Mouse (Mus musculus): ENCODE results near the gene Nfe2l3. TPM values are rescaled to one million over a fixed set of nuclear protein-coding genes. Genes with fewer than 3 reads are reported as not detected.
"Not testable (repeated sequence)": the region's sequence is repeated elsewhere in the genome, so short reads cannot be mapped to it uniquely, and the experiment has no call there.

Nfe2l3 gene
- polyA plus RNA-seq, 1 experiment from 2014 or later = 10.8 TPM

DNA sequence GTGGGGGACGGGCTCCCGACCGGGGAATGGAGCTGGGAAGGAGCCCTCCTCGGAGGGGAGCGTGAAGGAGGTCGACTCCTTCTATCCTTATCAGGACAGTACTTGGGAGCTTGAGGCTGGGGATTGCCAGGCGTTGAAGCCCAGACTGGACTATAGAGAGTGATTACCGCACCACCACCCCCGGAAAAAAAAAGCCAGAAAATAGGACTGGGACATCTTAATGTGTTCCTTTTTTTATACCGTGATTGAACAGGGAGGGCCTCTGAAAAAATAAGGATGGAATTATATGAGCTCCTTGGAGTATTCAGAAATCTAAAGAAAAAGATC is 38.7 kb downstream of the Nfe2l3 start:
- 0% methylated on average over 10 of the region's 10 CpGs for WGBS
- DNase-seq (ENCODE audit: low spot score) (no peak), ATAC-seq (no peak)
- H3K27me3 ChIP-seq (replicated peaks; ENCODE audit: control insufficient read depth, insufficient read depth, low read length) = no peaks in the 10 kb centered on the region
- peak overlapping the region; percentile 100 for H3K4me3 ChIP-seq (ENCODE audit: low read depth, low read length)
- H3K4me2 ChIP-seq (ENCODE audit: low read length) = peak overlapping the region; percentile 81
- H3K27ac ChIP-seq (ENCODE audit: low read depth, low read length) = peak overlapping the region; percentile 100
- H3K9ac ChIP-seq (ENCODE audit: low read length) = peak overlapping the region; percentile 100
- H3K9me3 ChIP-seq (replicated peaks; ENCODE audit: control insufficient read depth, low read length) = no peaks in the 10 kb centered on the region
- H3K4me1 ChIP-seq (ENCODE audit: control insufficient read depth, insufficient read depth, low read length) = peaks cover 29% of the 10 kb centered on the region
- H3K36me3 ChIP-seq (ENCODE audit: control insufficient read depth, insufficient read depth, low read length) = peaks cover 49% of the 10 kb centered on the region

DNA sequence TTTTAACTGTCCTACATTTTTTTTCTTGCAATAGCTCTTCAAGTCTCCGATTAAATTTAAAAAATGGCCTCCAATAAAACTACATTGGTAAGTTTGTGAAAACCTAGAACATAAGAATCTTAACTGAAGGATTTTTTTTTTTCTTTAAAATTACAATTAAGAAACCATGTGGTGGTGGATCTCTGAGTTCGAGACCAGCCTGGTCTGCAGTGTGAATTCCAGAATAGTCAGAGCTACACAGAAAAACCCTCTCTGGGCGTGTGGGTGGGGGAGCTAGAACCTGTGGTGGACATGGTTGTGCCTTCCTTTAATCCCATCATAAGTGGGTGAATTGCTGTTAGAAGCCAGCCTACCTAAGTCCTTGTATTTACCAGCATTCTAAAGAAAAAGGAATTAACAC is 39.3 kb downstream of the Nfe2l3 start:
- H3K27me3 ChIP-seq (replicated peaks; ENCODE audit: control insufficient read depth, insufficient read depth, low read length) = no peaks in the 10 kb centered on the region
- H3K4me2 ChIP-seq (ENCODE audit: low read length) = peak overlapping the region; percentile 81
- peaks cover 23% of the 10 kb centered on the region for H3K4me1 ChIP-seq (ENCODE audit: control insufficient read depth, insufficient read depth, low read length)
- no peak for DNase-seq (ENCODE audit: low spot score)
- 14% methylated on average over 3 of the region's 3 CpGs for WGBS
- peaks cover 48% of the 10 kb centered on the region for H3K36me3 ChIP-seq (ENCODE audit: control insufficient read depth, insufficient read depth, low read length)
- H3K27ac ChIP-seq (ENCODE audit: low read depth, low read length) = peak overlapping the region; percentile 100; the same call in 1 of the 2 replicates
- H3K4me3 ChIP-seq (ENCODE audit: low read depth, low read length) = peak overlapping the region; percentile 100
- H3K9ac ChIP-seq (ENCODE audit: low read length) = peak overlapping the region; percentile 100
- ATAC-seq = no peak
- H3K9me3 ChIP-seq (replicated peaks; ENCODE audit: control insufficient read depth, low read length) = no peaks in the 10 kb centered on the region

DNA sequence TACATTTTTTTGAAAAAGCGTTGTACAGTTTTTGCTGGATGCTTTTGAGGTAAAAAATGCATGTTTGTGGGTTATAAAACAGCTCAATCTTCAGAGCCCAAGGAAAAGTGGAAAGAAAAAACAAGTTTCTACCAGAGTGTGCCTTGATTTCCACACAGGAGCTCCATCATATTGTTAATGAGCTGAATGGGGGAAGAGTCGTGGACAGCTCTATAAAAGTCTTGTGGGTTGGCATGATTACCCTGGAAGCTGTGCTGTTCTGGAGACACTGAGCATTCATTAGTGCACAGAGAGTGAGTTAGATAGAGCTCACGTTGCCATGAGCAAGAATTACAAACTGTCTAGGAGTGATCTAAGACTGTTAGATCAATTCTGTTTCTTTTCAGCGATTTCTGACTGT is 39.7 kb downstream of the Nfe2l3 start:
- DNase-seq (ENCODE audit: low spot score) (no peak), ATAC-seq (no peak)
- Histone ChIP-seq H3K27me3 (replicated peaks; ENCODE audit: control insufficient read depth, insufficient read depth, low read length) (no peaks in the 10 kb centered on the region), H3K4me1 (ENCODE audit: control insufficient read depth, insufficient read depth, low read length) (peaks cover 19% of the 10 kb centered on the region), H3K4me3 (ENCODE audit: low read depth, low read length) (peak overlapping the region; percentile 100), H3K9ac (ENCODE audit: low read length) (peak overlapping the region; percentile 100), H3K9me3 (replicated peaks; ENCODE audit: control insufficient read depth, low read length) (no peaks in the 10 kb centered on the region), H3K36me3 (ENCODE audit: control insufficient read depth, insufficient read depth, low read length) (peaks cover 48% of the 10 kb centered on the region), H3K4me2 (ENCODE audit: low read length) (peak overlapping the region; percentile 81), H3K27ac (ENCODE audit: low read depth, low read length) (no peak overlapping the region)
- WGBS = 33% methylated on average over 4 of the region's 4 CpGs

GRCm38 (mm10) chr6:51479136-51479731 is 46.8 kb downstream of the Nfe2l3 start:
- 93% methylated on average over 4 of the region's 4 CpGs for WGBS

DNA sequence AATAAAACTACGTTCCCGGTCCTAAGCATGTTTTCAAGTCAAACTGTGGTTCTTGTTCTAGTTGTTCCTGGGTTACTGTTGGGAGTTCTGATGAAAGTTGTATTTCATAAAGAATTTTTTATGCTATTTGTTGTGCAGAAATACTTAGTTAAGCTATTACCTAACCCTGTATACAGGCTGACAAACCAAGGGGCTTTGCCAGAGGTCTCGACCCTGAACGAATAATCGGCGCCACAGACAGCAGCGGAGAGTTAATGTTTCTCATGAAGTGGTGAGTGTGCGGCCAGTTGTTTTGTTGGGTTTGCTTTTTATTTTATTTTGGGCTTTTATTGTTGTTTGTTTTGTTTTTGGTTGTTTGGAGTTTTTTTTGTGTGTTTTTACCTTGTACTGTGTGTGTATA is 49.1 kb downstream of the Nfe2l3 start:
- Histone ChIP-seq H3K27me3 (replicated peaks; ENCODE audit: control insufficient read depth, insufficient read depth, low read length) (no peaks in the 10 kb centered on the region), H3K9ac (ENCODE audit: low read length) (no peak overlapping the region), H3K4me3 (ENCODE audit: low read depth, low read length) (no peak overlapping the region), H3K4me1 (ENCODE audit: control insufficient read depth, insufficient read depth, low read length) (no peaks in the 10 kb centered on the region), H3K36me3 (ENCODE audit: control insufficient read depth, insufficient read depth, low read length) (peaks cover 63% of the 10 kb centered on the region), H3K9me3 (replicated peaks; ENCODE audit: control insufficient read depth, low read length) (no peaks in the 10 kb centered on the region), H3K4me2 (ENCODE audit: low read length) (no peak overlapping the region), H3K27ac (ENCODE audit: low read depth, low read length) (no peak overlapping the region)
- WGBS = 94% methylated on average over 8 of the region's 8 CpGs
- ATAC-seq (no peak), DNase-seq (ENCODE audit: low spot score) (no peak)

More at GRCm38 (mm10) chr6:51479136-51479731, 46.8 kb downstream of the Nfe2l3 start:
- H3K4me2 ChIP-seq (ENCODE audit: low read length) = no peak overlapping the region
- H3K9me3 ChIP-seq (replicated peaks; ENCODE audit: control insufficient read depth, low read length) = no peaks in the 10 kb centered on the region
- peaks cover 77% of the 10 kb centered on the region for H3K36me3 ChIP-seq (ENCODE audit: control insufficient read depth, insufficient read depth, low read length)
- no peaks in the 10 kb centered on the region for H3K4me1 ChIP-seq (ENCODE audit: control insufficient read depth, insufficient read depth, low read length)
- H3K4me3 ChIP-seq (ENCODE audit: low read depth, low read length) = no peak overlapping the region
- no peak overlapping the region for H3K27ac ChIP-seq (ENCODE audit: low read depth, low read length)
- no peak overlapping the region for H3K9ac ChIP-seq (ENCODE audit: low read length)
- no peaks in the 10 kb centered on the region for H3K27me3 ChIP-seq (replicated peaks; ENCODE audit: control insufficient read depth, insufficient read depth, low read length)
- no peak for ATAC-seq
- DNase-seq (ENCODE audit: low spot score) = no peak

DNA sequence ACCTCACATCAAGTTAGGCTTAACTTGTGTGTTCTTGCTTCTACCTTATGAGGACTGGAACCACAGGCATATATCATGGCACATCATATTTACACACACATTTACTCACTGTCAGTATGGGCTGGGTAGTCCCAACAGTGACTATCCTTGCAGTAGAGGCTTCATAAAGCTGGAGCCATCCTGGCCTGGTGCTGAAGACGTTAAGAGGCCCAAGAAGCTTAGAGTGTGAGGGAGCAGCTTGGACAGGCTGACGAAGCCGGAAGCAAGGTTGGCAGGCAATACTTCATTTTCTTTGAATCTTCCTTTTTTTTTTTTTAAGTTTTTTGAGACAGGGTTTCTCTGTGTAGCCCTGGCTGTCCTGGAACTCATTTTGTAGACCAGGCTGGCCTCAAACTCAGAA is 51.4 kb downstream of the Nfe2l3 start:
- no peak overlapping the region for H3K9ac ChIP-seq (ENCODE audit: low read length)
- ATAC-seq (no peak), DNase-seq (ENCODE audit: low spot score) (no peak)
- H3K9me3 ChIP-seq (replicated peaks; ENCODE audit: control insufficient read depth, low read length) = no peaks in the 10 kb centered on the region
- H3K27ac ChIP-seq (ENCODE audit: low read depth, low read length) = no peak overlapping the region
- H3K36me3 ChIP-seq (ENCODE audit: control insufficient read depth, insufficient read depth, low read length) = peaks cover 47% of the 10 kb centered on the region
- no peak overlapping the region for H3K4me2 ChIP-seq (ENCODE audit: low read length)
- H3K4me3 ChIP-seq (ENCODE audit: low read depth, low read length) = no peak overlapping the region
- H3K27me3 ChIP-seq (replicated peaks; ENCODE audit: control insufficient read depth, insufficient read depth, low read length) = no peaks in the 10 kb centered on the region
- WGBS = 94% methylated on average over 3 of the region's 3 CpGs
- H3K4me1 ChIP-seq (ENCODE audit: control insufficient read depth, insufficient read depth, low read length) = no peaks in the 10 kb centered on the region

DNA sequence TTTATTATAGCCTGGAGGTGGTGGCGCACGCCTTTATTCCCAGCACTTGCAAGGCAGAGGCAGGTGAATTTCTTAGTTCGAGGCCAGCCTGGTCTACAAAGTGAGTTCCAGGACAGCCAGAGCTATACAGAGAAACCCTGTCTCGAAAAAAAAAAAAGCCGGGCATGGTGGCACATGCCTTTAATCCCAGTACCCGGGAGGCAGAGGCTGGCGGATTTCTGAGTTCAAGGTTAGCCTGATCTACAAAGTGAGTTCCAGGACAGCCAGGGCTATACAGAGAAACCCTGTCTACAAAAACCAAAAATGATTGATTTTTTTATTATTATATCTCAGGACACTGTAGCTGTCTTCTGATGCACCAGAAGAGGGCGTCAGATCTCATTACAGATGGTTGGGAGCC is 52.1 kb downstream of the Nfe2l3 start:
- H3K27ac ChIP-seq (ENCODE audit: low read depth, low read length); H3K9ac ChIP-seq (ENCODE audit: low read length); ATAC-seq; H3K4me3 ChIP-seq (ENCODE audit: low read depth, low read length); H3K9me3 ChIP-seq (replicated peaks; ENCODE audit: control insufficient read depth, low read length); H3K27me3 ChIP-seq (replicated peaks; ENCODE audit: control insufficient read depth, insufficient read depth, low read length); DNase-seq (ENCODE audit: low spot score); H3K4me1 ChIP-seq (ENCODE audit: control insufficient read depth, insufficient read depth, low read length); H3K4me2 ChIP-seq (ENCODE audit: low read length): not testable (repeated sequence)
- WGBS = 89% methylated on average over 8 of the region's 8 CpGs
- peaks cover 40% of the 10 kb centered on the region for H3K36me3 ChIP-seq (ENCODE audit: control insufficient read depth, insufficient read depth, low read length)

GRCm38 (mm10) chr6:51485646-51486045 is 53.2 kb downstream of the Nfe2l3 start:
- no peak for DNase-seq (ENCODE audit: low spot score)

DNA sequence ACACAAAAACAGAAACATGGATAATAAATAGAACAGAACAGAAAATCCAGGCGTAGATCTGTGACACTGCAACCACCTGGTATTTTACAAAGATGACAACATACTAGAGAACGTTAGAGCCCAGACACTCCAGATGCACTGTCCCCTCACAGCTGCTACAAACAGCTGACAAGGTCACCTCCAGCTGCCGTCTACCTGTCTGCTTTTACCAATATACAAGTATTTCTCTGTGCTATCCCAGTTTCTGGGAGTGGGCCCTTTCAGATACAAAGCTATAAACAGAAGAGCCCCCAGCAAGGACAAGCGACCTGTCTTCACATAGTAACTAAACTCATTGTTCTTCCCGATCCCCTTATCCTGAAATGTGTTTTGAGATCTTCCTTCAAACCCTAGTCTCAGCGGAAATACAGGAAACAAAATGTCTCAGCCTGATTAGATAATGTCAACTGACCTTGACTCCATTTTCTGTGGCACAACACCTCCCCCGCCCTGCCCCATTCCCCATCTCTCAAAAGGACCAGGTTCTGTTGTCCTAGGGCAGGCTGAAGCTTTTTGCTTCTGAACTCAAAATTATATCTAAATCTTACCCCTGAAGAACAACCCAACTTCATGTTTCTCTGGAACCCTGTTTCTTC is 53.7 kb downstream of the Nfe2l3 start:
- no peaks in the 10 kb centered on the region for H3K9me3 ChIP-seq (replicated peaks; ENCODE audit: control insufficient read depth, low read length)
- H3K9ac ChIP-seq (ENCODE audit: low read length) = no peak overlapping the region
- H3K27ac ChIP-seq (ENCODE audit: low read depth, low read length) = no peak overlapping the region
- DNase-seq (ENCODE audit: low spot score) = no peak
- H3K27me3 ChIP-seq (replicated peaks; ENCODE audit: control insufficient read depth, insufficient read depth, low read length) = no peaks in the 10 kb centered on the region
- no peak for ATAC-seq
- H3K4me1 ChIP-seq (ENCODE audit: control insufficient read depth, insufficient read depth, low read length) = no peaks in the 10 kb centered on the region
- no peak overlapping the region for H3K4me2 ChIP-seq (ENCODE audit: low read length)
- peaks cover 24% of the 10 kb centered on the region for H3K36me3 ChIP-seq (ENCODE audit: control insufficient read depth, insufficient read depth, low read length)
- no peak overlapping the region for H3K4me3 ChIP-seq (ENCODE audit: low read depth, low read length)
- 79% methylated on average over 7 of the region's 7 CpGs for WGBS

More at GRCm38 (mm10) chr6:51485646-51486045, 53.2 kb downstream of the Nfe2l3 start:
- Histone ChIP-seq H3K27ac (ENCODE audit: low read depth, low read length) (no peak overlapping the region), H3K27me3 (replicated peaks; ENCODE audit: control insufficient read depth, insufficient read depth, low read length) (no peaks in the 10 kb centered on the region), H3K4me3 (ENCODE audit: low read depth, low read length) (no peak overlapping the region), H3K4me2 (ENCODE audit: low read length) (no peak overlapping the region), H3K4me1 (ENCODE audit: control insufficient read depth, insufficient read depth, low read length) (no peaks in the 10 kb centered on the region), H3K9ac (ENCODE audit: low read length) (no peak overlapping the region), H3K9me3 (replicated peaks; ENCODE audit: control insufficient read depth, low read length) (no peaks in the 10 kb centered on the region), H3K36me3 (ENCODE audit: control insufficient read depth, insufficient read depth, low read length) (peaks cover 29% of the 10 kb centered on the region)
- 71% methylated on average over 2 of the region's 2 CpGs for WGBS
- no peak for ATAC-seq
